Mouse (Mus musculus) liver, adult 2 months (tissue): ENCODE data around the gene Lmbr1l.
"Not testable (repeated sequence)": the region's sequence is repeated elsewhere in the genome, so short reads cannot be mapped to it uniquely, and the experiment has no call there.

Source experiments
- CTCF ChIP-seq: fragments of 200-500 bp; IDR thresholded peaks from 2 replicates; pipeline ENCODE4 v1.5.1; 2011; ENCODE audit warnings: low read depth, low read length, control low read depth
- POLR2A ChIP-seq: fragments of 200-500 bp; IDR thresholded peaks from 2 replicates; pipeline ENCODE4 v1.6.1; 2011; ENCODE audit warnings: low read length, control low read depth; ENCODE audit not compliant: insufficient read depth; ENCODE audit errors: extremely low read depth

DNA sequence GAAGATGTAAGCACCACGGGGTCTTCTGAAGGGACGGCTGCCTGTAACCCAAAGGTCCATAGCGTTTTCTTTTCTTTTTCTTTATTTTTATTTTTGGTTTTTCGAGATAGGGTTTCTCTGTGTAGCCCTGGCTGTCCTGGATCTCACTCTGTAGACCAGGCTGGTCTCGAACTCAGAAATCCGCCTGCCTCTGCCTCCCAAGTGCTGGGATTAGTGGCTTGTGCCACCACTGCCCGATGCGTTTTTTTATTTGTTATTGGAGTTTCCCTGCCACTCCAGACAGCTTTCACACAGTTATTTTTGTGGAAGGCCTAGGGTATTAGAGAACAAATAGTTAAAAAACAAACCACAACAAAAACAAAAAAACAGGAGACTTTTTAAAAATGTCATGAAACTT lies 466 bp upstream of the Lmbr1l start:
- TF ChIP-seq CTCF, POLR2A: not testable (repeated sequence)
